Mouse (Mus musculus) ES-Bruce4 (cell line): ENCODE results near the gene Sec24b.

Source experiments
- CTCF ChIP-seq: IDR thresholded peaks from one replicate; pipeline ENCODE4 v1.8.1; 2011; ENCODE audit warnings: low read depth, low read length
- EP300 ChIP-seq: IDR thresholded peaks from 2 replicates; pipeline ENCODE4 v1.6.1; 2011; ENCODE audit warnings: low read depth, low read length; ENCODE audit not compliant: insufficient read depth
- POLR2A ChIP-seq: IDR thresholded peaks from one replicate; pipeline ENCODE4 v1.8.1; 2011; ENCODE audit warnings: low read length; ENCODE audit not compliant: insufficient read depth

- TF ChIP-seq POLR2A: no peak
- TF ChIP-seq CTCF: no peak
- no peak for TF ChIP-seq EP300
Measured at GRCm38 (mm10) chr3:130090460-130090859, 29.1 kb upstream of the Sec24b start.
